Mouse (Mus musculus) liver, embryonic 14.5 days (tissue): ENCODE results near the gene Cdc42ep4. TPM values are rescaled to one million over a fixed set of nuclear protein-coding genes. Genes with fewer than 3 reads are reported as not detected.
A peak's percentile ranks its signal among the peaks of the same experiment; 100 is the strongest.

Experiments used
- ATAC-seq: fragments of 200-750 bp; cut with Nextera tagmentation; 2 replicates; pipeline ENCODE4 v1.8.0; 2017; ENCODE audit warnings: moderate number of reproducible peaks, mild to moderate bottlenecking, moderate library complexity; ENCODE audit not compliant: insufficient read depth
- DNase-seq, 3 experiments: peaks; one replicate each; pipeline ENCODE4 v3.0.0-alpha.2; 2012 to 2013; ENCODE audit warnings: low read depth in 3 of 3, low spot score in 3 of 3
- H3K27ac ChIP-seq: fragments of 300-500 bp; sonication (generic); 2 replicates; pipeline ENCODE4 v1.5.1; 2014; ENCODE audit warnings: moderate library complexity, mild to moderate bottlenecking, control low read depth, inconsistent platforms
- H3K27me3 ChIP-seq: fragments of 300-500 bp; sonication (generic); 2 replicates; pipeline ENCODE4 v1.6.1; 2014; ENCODE audit warnings: mild to moderate bottlenecking, low read length, moderate library complexity; ENCODE audit not compliant: control insufficient read depth, insufficient read depth
- H3K36me3 ChIP-seq: fragments of 300-500 bp; sonication (generic); replicated peaks from 2 replicates; pipeline ENCODE4 v1.6.1; 2014; ENCODE audit warnings: low read depth; ENCODE audit not compliant: control insufficient read depth, insufficient read depth
- H3K4me1 ChIP-seq, 2 experiments: fragments of 200-500 bp in 1 of 2; fragments of 300-500 bp in 1 of 2; sonication (generic) in 1 of 2; replicated peaks; 2 replicates each; pipeline ENCODE4 v1.6.1; 2012 to 2014; ENCODE audit warnings: antibody characterized with exemption in 1 of 2, inconsistent platforms in 1 of 2, low read length in 1 of 2; ENCODE audit not compliant: control insufficient read depth in 2 of 2, insufficient read depth in 2 of 2
- H3K4me2 ChIP-seq: fragments of 300-500 bp; sonication (generic); 2 replicates; pipeline ENCODE4 v1.6.1; 2014; ENCODE audit warnings: low read depth, mild to moderate bottlenecking, control low read depth, moderate library complexity
- H3K4me3 ChIP-seq, 2 experiments: fragments of 200-500 bp in 1 of 2; fragments of 300-500 bp in 1 of 2; sonication (generic) in 1 of 2; 2 replicates each; pipeline ENCODE4 v1.5.1; 2012 to 2014; ENCODE audit warnings: low read depth in 2 of 2, low read length in 2 of 2, mild to moderate bottlenecking in 2 of 2, control low read depth in 1 of 2, inconsistent platforms in 1 of 2, moderate library complexity in 1 of 2; ENCODE audit not compliant: insufficient read depth in 1 of 2
- H3K9ac ChIP-seq: fragments of 300-500 bp; sonication (generic); replicated peaks from 2 replicates; pipeline ENCODE4 v1.6.1; 2014; ENCODE audit warnings: mild to moderate bottlenecking, control low read depth, moderate library complexity
- H3K9me3 ChIP-seq: fragments of 300-500 bp; sonication (generic); 2 replicates; pipeline ENCODE4 v1.6.1; 2016; ENCODE audit warnings: low read length, mixed read lengths; ENCODE audit not compliant: control insufficient read depth
- CTCF ChIP-seq: IDR thresholded peaks from 2 replicates; pipeline ENCODE4 v1.5.1; 2016; ENCODE audit warnings: antibody characterized with exemption, low read depth, control low read depth
- EP300 ChIP-seq: IDR thresholded peaks from 2 replicates; pipeline ENCODE4 v1.6.1; 2016; ENCODE audit warnings: antibody characterized with exemption, low read depth
- WGBS: fragments of 180-500 bp; shearing (Covaris S2); extraction: QIAGEN DNeasy Blood & Tissue Kit; methylation state at CpG from one replicate; pipeline ENCODE4 v1.1.7; 2014; ENCODE audit not compliant: insufficient replicate concordance; 5-methylcytosine and 5-hydroxymethylcytosine counted together
- polyA plus RNA-seq, 2 experiments: library from polyadenylated mRNA; depleted of rRNA in 1 of 2; stranded (reverse) in 1 of 2; unstranded in 1 of 2; fragments of >200 nt; fragmentation: Nextera tagmentation in 1 of 2; extraction: Ambion mirVana in 1 of 2; gene quantifications; 2 replicates each; pipeline versions ENCODE4 v1.2.1 to v1.2.3; 2012 to 2014

The Cdc42ep4 gene
- polyA plus RNA-seq, 2 experiments, result 9.0 to 10.0 TPM

DNA sequence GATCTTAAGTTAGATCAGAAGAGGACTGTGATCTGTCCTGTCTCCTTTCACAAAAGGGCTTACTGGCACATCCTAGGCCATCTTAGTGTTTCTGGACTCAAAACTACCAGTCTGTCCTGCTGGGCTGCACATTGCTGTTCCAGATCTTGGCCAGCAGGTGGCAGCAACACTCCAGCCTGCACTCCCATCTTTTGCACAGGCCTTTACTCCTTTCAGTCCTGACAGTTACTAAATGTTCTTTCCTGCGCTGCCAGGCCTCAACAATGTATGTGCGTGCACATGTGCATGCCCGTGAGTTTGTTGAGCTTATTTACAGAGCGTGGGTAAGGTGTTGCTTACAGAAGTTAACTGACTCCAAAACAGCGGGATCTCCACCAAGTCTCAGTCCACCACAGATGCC, 47.9 kb downstream of the Cdc42ep4 start:
- Histone ChIP-seq H3K4me2 (no peak overlapping the region), H3K9ac (no peak overlapping the region), H3K27ac (no peak overlapping the region), H3K4me1 (no peaks in the 10 kb centered on the region), H3K27me3 (no peaks in the 10 kb centered on the region), H3K9me3 (no peaks in the 10 kb centered on the region), H3K4me3 (no peak overlapping the region), H3K36me3 (no peaks in the 10 kb centered on the region)
- ATAC-seq, result peak; percentile 56; the same call in 1 of the 2 replicates
- no peak for DNase-seq
- WGBS, result 34% methylated on average over 5 of the region's 5 CpGs
- TF ChIP-seq CTCF, result peak; percentile 100
- TF ChIP-seq EP300, result no peak

DNA sequence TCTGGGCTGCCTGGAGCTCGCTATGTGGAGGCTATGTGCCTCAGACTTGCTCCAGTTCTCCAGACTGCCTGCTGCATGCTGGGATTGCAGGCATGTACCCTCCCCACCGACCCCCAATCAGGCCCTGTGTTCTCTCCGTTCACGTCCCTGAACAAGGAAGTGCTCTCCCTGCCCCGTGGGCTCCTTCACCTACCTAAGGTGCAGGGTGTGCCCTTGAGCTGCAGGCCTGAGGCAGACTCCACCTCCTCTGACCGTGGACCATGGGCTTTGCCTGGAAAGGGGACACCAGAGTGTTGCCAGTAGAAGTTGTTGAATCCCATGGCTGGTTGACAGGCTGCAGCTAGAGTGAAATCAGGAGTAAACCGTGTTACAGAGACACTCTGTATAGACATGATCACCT, 52.0 kb downstream of the Cdc42ep4 start:
- DNase-seq (no peak), ATAC-seq (no peak)
- peaks cover 0 to 6% of the 10 kb centered on the region in 2 experiments; a peak in 1 of 4 replicates for H3K4me1 ChIP-seq
- H3K9me3 ChIP-seq, result no peaks in the 10 kb centered on the region
- H3K4me2 ChIP-seq, result no peak overlapping the region
- no peaks in the 10 kb centered on the region for H3K27me3 ChIP-seq
- H3K36me3 ChIP-seq, result peaks cover 4% of the 10 kb centered on the region
- H3K4me3 ChIP-seq, result no peak overlapping the region
- H3K27ac ChIP-seq, result no peak overlapping the region
- TF ChIP-seq EP300 (no peak), CTCF (no peak)
- WGBS, result 67% methylated on average over 7 of the region's 7 CpGs
- no peak overlapping the region for H3K9ac ChIP-seq

DNA sequence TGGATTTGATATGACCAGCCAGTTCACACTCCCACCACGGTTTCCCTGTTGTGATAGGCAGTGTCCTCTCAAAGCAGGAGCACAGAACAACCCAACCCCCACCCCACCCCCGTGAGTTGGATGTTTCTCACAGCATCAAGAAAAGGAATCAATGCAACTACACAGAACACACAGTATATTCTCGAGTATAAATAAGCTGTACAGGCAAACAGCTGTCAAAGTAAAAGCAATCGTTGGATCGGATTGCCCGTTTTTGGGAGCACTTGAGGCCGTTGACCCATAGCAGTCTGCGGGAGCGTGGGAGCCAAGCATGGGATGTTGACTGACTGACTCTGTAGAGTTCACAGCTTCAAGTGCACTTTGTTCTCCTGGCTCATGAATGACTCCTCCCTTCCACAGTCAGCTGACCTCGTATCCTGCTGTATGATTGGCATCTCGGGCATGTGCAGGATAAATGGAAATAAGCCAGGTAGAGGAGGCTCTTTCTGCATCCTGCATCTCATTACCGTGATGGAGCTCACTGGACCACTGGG, 53.6 kb downstream of the Cdc42ep4 start:
- Histone ChIP-seq H3K27ac (no peak overlapping the region), H3K4me2 (no peak overlapping the region), H3K36me3 (peaks cover 7% of the 10 kb centered on the region), H3K4me1 (peaks cover 0 to 6% of the 10 kb centered on the region in 2 experiments; a peak in 1 of 4 replicates), H3K4me3 (no peak overlapping the region), H3K9ac (no peak overlapping the region), H3K27me3 (no peaks in the 10 kb centered on the region), H3K9me3 (no peaks in the 10 kb centered on the region)
- WGBS, result 75% methylated on average over 12 of the region's 12 CpGs
- ATAC-seq (peak; percentile 45; the same call in 1 of the 2 replicates), DNase-seq (no peak)
- TF ChIP-seq EP300, result no peak
- TF ChIP-seq CTCF, result no peak

DNA sequence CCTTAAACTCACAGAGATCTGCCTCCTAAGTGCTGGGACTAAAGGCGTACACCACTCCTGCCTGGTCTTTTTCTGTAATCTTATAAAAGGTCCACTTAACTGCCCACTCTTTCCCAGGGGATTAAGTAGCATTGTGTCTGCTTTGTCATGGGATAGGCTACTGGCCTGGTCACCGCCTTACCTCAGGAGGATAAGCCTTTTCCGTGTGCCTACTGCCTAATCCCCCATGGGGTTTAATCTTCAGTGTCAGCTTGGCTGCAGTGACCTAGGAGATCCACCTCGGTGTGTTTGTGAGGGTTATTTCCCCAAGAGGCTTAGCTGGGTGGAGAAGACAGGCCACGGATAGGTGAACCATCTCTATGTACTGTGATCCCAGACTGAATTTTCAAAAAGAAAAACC, 54.1 kb downstream of the Cdc42ep4 start:
- Histone ChIP-seq H3K36me3 (peaks cover 7% of the 10 kb centered on the region), H3K27ac (no peak overlapping the region), H3K4me1 (peaks cover 0 to 6% of the 10 kb centered on the region in 2 experiments; a peak in 1 of 4 replicates), H3K9me3 (no peaks in the 10 kb centered on the region), H3K27me3 (no peaks in the 10 kb centered on the region), H3K4me2 (no peak overlapping the region), H3K4me3 (no peak overlapping the region), H3K9ac (no peak overlapping the region)
- WGBS, result 62% methylated on average over 5 of the region's 5 CpGs
- ATAC-seq (no peak), DNase-seq (no peak)
- no peak for TF ChIP-seq EP300
- TF ChIP-seq CTCF, result no peak

- DNase-seq (no peak), ATAC-seq (no peak)
- Histone ChIP-seq H3K27me3 (no peaks in the 10 kb centered on the region), H3K9ac (no peak overlapping the region), H3K4me3 (no peak overlapping the region), H3K36me3 (peaks cover 29% of the 10 kb centered on the region), H3K9me3 (no peaks in the 10 kb centered on the region), H3K4me2 (no peak overlapping the region), H3K27ac (no peak overlapping the region), H3K4me1 (no peaks in the 10 kb centered on the region; a peak in 1 of 4 replicates)
- WGBS, result 57% methylated on average over 3 of the region's 3 CpGs
- TF ChIP-seq CTCF (no peak), EP300 (no peak)
Measured at GRCm38 (mm10) chr11:113691851-113692250, 59.8 kb downstream of the Cdc42ep4 start.
